Mouse (Mus musculus) adrenal gland, postnatal 25 days (tissue): Measurements from ENCODE around the gene Tmem268. TPM values are rescaled to one million over a fixed set of nuclear protein-coding genes. Genes with fewer than 3 reads are reported as not detected.
A peak's percentile ranks its signal among the peaks of the same experiment; 100 is the strongest.

Experiments used
- DNase-seq: peaks from one replicate; pipeline ENCODE4 v3.0.0; 2021; ENCODE audit warnings: mixed read lengths
- total RNA-seq: library from RNA; stranded (reverse); gene quantifications from 2 replicates; pipeline ENCODE4 v1.2.3, GENCODE M21; 2021

The Tmem268 gene
- total RNA-seq, 1 experiment from 2014 or later: 19.8 TPM

DNA sequence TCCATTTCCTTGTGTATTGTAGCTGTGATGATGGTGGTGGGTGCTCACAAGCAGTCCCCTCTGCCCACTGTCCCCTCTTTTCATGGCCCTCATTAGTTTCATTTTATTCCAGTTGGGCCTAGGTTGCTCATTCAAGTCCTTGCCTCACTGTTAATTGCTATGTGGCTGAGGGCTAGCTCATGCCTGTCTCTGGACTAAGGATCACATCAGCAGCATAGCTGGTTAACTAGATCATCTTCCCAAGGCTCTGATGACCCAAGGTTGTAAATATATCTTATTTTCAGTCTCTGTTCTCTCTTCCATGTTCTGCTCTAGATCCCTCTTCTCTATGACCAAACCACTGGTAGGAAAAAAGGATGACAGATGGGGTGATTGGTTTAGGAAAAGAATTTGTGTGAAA lies 42.7 kb downstream of the Tmem268 start:
- no peak for DNase-seq

DNA sequence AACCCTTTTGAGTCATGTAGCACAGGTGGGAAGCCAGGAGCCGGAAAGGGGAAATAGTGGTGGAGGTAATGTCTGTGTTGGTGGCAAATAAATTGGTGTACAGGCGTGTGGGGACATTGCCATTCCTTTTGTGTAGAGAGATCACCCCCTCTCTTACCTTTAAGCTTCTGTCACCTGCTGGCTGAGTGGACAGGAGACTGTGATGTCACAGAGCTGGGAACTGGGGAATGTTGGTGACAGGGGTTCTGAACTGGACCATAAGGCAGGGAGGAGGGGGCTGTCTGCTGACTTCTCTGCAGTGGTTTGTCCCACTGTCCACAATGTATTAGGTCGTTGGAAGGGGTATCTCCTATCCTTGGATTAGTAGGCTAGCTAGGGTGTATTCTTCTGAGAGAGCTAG lies 46.4 kb downstream of the Tmem268 start, which contains the start of gene Gm11213:
Gm11213 (minus strand) TSS at position 317 of the 400 bp plus-strand sequence.
- no peak for DNase-seq

DNA sequence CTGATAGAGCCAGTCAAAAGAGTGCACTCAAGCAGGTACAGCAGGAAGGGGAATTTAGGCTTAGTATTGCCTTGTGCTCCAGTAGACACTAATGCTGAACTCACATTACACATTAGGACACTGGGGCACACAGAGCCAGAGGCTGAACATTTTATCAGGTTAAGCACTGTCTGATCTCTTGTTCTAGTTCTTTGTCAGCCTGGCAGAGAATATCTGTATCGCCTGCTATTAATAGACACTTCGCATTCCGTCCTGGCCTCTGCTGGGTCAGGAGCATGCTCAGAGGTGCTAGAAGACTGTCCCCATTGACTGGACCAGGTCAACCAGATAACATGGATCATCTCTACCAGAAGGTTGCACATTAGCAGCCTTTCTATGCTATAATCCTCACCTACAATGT lies 47.0 kb downstream of the Tmem268 start:
- no peak for DNase-seq

DNA sequence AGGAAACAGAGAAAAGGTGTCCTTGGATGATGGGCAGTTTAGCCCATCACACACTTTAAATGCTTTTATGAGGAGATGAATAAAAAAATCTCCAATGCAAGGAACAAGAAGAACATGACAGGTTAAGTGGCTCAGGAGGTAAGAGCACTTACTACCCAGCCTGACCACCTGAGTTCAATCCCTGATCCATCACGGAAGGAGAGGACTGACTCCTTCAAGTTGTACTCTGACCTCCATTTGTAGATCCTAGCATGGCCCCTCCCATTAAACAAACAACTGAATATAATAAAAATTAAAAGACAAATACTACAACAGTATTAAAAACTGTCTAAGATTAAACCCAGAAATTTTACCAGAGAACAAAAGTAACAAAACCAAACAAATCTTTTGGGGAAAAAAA lies 47.4 kb downstream of the Tmem268 start:
- DNase-seq: no peak

DNA sequence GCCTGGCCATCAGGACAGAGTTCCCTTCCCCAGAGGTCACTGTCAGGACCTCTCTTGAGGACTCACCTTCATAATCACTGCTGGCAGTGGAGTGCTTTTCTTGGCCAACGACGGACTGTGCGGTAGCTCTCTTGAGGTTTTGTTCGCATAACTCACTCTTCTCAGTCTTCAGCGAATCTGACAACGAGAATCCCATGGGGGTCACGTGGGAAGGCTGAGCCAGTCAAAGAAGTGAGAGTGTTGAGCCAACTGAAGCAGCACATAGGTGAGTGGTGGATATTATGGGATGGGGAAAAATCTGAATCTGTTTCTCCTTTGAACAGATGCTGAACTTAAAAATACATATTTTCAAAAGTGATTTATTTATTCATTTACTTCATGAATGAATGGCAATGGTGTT lies 49.8 kb downstream of the Tmem268 start:
- DNase-seq: no peak

DNA sequence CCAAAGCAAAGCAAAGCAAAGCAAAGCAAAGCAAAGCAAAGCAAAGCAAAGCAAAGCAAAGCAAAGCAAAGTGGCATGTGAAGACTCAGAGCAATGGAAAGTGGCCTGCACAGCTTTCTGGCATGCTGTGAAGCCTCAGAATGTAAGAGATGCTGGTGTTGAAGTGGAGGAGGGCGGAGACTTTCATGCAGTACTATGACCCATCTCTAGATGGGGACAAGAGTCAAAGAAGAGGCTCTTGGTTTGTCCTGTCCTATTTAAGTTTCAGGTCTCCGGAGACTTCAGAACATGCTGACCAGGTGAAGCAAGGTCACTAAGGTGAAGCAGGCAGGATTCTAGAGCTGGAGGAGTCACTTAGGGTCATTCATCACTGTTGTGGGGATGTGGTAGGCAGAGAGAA lies 63.3 kb downstream of the Tmem268 start:
- DNase-seq: no peak

DNA sequence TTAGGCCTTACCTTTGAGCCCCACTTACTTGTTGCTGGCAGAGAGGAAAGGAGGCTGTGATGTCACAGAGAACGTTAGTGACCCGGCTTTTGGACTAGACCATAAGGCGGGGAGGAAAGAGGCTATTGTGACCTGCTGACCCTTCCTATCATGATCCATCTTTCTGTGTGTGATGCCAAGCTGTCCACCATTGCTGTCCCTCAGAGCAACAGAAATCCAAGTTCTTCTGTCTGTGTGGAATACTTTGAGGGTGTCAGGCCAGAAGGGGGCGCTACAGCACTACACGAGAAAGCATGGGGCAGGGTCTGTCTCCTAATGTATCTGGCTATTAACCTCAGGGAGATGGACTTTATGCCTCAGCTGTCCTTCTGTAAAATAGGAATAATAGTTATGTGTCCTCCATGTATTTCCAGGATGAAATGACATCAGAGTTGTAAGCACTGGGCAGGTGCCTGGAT lies 63.8 kb downstream of the Tmem268 start, which contains the start of gene Tex48:
Tex48 (minus strand) TSS at position 51 of the 458 bp plus-strand sequence.
- peak; percentile 33 for DNase-seq

DNA sequence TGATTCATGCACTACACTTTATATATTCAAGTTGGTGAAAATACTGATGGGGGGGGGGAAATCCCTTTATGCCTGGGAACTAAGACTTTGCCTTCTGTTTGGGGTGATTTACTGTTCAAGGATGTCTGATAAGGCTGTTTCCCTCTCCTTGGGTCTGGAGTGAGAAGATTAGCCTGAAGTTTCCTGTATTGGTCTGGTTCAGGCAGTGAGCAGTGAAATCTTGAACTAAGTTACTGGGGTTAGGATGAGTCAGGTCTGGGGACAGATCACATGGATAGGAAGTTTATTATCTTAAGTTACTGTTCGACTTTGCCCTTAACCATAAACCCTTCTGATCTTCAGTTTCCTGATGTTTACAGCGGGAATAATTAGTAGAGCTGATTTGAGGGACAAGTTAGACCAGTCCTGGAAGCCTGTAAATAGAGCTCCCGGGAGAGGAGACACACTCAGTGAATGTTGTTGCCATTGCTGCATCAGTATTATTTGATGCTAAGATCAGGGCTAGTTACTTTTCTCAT lies 67.0 kb downstream of the Tmem268 start:
- DNase-seq: no peak

DNA sequence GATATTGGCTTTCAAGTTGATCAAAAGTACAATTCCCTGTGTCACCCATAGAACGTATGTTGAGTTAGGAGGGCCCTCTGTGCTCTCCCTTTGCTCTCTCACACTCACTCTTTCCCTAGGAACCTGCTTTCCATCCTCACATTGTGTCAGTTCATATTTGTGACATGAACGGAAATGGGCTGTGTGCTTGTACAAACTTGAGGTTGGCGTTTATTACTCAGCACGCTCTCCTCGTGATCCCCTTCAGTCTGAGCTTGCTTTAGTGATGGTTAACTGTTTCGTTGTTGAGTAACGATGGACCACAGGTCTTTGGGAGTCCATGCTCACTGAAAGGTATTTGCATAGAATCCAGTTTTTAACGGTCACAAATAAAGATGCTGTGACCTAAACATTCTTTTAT lies 68.5 kb downstream of the Tmem268 start:
- no peak for DNase-seq

DNA sequence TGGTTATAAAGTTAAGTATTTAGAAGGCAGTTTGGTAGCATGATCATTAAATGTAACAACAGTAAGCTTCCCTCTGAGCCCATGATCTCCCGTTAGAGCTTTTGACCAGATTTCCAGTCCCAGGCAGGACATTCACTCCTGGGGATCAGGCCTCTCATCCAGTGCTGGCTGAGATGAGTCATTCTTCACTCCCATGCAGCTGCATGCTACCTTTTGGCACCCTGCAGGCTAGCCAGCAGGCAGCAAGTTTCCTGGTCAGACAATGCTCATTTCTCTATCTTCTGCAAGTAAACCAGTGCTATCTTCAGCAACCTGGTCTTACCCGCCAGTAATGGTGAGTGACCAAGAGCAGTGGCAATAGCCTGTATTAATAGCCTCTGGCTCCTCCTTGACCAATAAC lies 74.6 kb downstream of the Tmem268 start:
- no peak for DNase-seq

Other genes starting within 250 kb of the Tmem268 start
- 28.8 and 42.3 TPM in 2 replicates for gene Orm1, start 214.2 kb upstream of the Tmem268 start, total RNA-seq
- gene Orm3, start 202.6 kb upstream of the Tmem268 start, total RNA-seq: 9.9 and 10.4 TPM in 2 replicates
- gene Orm2, start 196.3 kb upstream of the Tmem268 start, total RNA-seq: 3.3 and 6.7 TPM in 2 replicates
- gene Akna, start 155.4 kb upstream of the Tmem268 start, total RNA-seq: 2.7 and 3.8 TPM in 2 replicates
- 43.9 and 54.7 TPM in 2 replicates for gene Whrn, start 62.8 kb upstream of the Tmem268 start, total RNA-seq
- gene Atp6v1g1, start 14.0 kb upstream of the Tmem268 start, total RNA-seq: 178 and 188 TPM in 2 replicates
- not detected in 2 replicates for gene Gm11213, start 46.5 kb downstream of the Tmem268 start, total RNA-seq
- gene Tex48, start 63.6 kb downstream of the Tmem268 start, total RNA-seq: not detected in 2 replicates
- not detected in 2 replicates for gene Gm11214, start 104.6 kb downstream of the Tmem268 start, total RNA-seq
- gene Tnfsf15, start 186.3 kb downstream of the Tmem268 start, total RNA-seq: 0.12 TPM in 1 of 2 replicates, not detected in the other